Comparison of ENCODE assay signal across 27 mouse cellular contexts in the genomic region with DNA sequence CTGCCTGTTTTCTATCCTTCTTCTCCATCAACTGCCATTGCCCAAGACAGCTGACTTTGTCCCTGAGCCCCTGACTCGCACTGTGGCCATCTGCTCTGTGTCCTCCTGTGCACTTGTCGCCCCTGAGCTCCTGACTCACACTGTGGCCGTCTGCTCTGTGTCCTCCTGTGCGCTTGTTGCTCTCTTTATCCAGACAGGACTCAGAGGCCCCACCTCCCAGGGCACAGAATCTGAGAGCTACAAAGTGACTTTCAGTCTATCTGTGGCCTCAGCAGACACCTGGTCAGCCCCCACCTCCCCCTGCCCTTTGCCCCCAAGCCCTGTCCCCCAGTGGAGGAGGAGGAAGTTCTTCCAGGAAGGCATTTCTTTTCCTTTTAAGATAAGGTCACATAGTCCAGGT. TPM values are rescaled to one million over a fixed set of nuclear protein-coding genes. Genes with fewer than 3 reads are reported as not detected.
A peak's percentile ranks its signal among the peaks of the same experiment; 100 is the strongest.
DNase-seq lines count a peak whose midpoint lies in the region; ATAC-seq and TF ChIP-seq lines count a peak whose summit lies in the region.
"Had no signal": no experiment of that assay in that cellular context is flagged by ENCODE, and none has a peak within 500 bp of the region (broad histone marks: within the 10 kb centered on the region; RNA-seq: fewer than 3 reads in every experiment).

No protein-coding gene starts in this region.

- 12% methylated on average over 4 of the region's 4 CpGs for whole genome bisulfite sequencing in cerebellum, adult 2 months
- WGBS in heart, postnatal 0 days: 23% methylated on average over 4 of the region's 4 CpGs
- 32% methylated on average over 4 of the region's 4 CpGs for WGBS in heart, embryonic 11.5 days (ENCODE audit: insufficient replicate concordance)
- 37% methylated on average over 4 of the region's 4 CpGs for WGBS in stomach, postnatal 0 days

- no peak for TF ChIP-seq CTCF in cerebellum, adult 2 months (IDR thresholded peaks at IDR 0.05; ENCODE audit: borderline replicate concordance, insufficient read depth, low read depth, low read length)
- no peak for TF ChIP-seq CTCF in heart, postnatal 0 days (IDR thresholded peaks at IDR 0.05; ENCODE audit: low read depth)
- no peak for TF ChIP-seq CTCF in stomach, postnatal 0 days (IDR thresholded peaks at IDR 0.05; ENCODE audit: low read depth)

- no peak overlapping the region for H3K9ac ChIP-seq in heart, postnatal 0 days (replicated peaks; ENCODE audit: low read depth, low read length)
- no peak overlapping the region for H3K9ac ChIP-seq in heart, embryonic 11.5 days (ENCODE audit: low read depth, low read length)
- no peak overlapping the region for H3K9ac ChIP-seq in stomach, postnatal 0 days (ENCODE audit: low read length)
- H3K9ac ChIP-seq: liver, embryonic 13.5 days; lung, embryonic 14.5 days; neural tube, embryonic 13.5 days; stomach, embryonic 15.5 days had no signal

- no peak overlapping the region for H3K27ac ChIP-seq in cerebellum, adult 2 months (ENCODE audit: insufficient read depth, low read length)
- no peak overlapping the region for H3K27ac ChIP-seq in heart, postnatal 0 days (ENCODE audit: low read depth)
- H3K27ac ChIP-seq in heart, embryonic 11.5 days (ENCODE audit: low read depth, low read length): no peak overlapping the region
- no peak overlapping the region for H3K27ac ChIP-seq in stomach, postnatal 0 days (replicated peaks)
- H3K27ac ChIP-seq: heart, adult 2 months; hindbrain, postnatal 0 days; liver, embryonic 13.5 days; neural tube, embryonic 13.5 days; stomach, embryonic 15.5 days had no signal

- no peaks in the 10 kb centered on the region for H3K9me3 ChIP-seq in heart, postnatal 0 days (replicated peaks; ENCODE audit: control insufficient read depth, low read length)
- no peaks in the 10 kb centered on the region for H3K9me3 ChIP-seq in heart, embryonic 11.5 days (replicated peaks; ENCODE audit: control insufficient read depth, low read length)
- H3K9me3 ChIP-seq in stomach, postnatal 0 days (ENCODE audit: control insufficient read depth, low read length): no peaks in the 10 kb centered on the region
- H3K9me3 ChIP-seq: liver, embryonic 13.5 days; neural tube, embryonic 13.5 days; stomach, embryonic 15.5 days had no signal

- no peak for TF ChIP-seq POLR2A in cerebellum, adult 2 months (IDR thresholded peaks at IDR 0.05; ENCODE audit: borderline replicate concordance, insufficient read depth, low read length)

- peaks cover 7% of the 10 kb centered on the region; the same call in 1 of the 2 replicates for H3K4me1 ChIP-seq in cerebellum, adult 2 months (ENCODE audit: control insufficient read depth, insufficient read depth, low read length)
- no peaks in the 10 kb centered on the region; the same call in 1 of the 2 replicates for H3K4me1 ChIP-seq in heart, postnatal 0 days (ENCODE audit: control insufficient read depth, insufficient read depth)
- no peaks in the 10 kb centered on the region for H3K4me1 ChIP-seq in heart, embryonic 11.5 days (ENCODE audit: control insufficient read depth, insufficient read depth, low read length)
- H3K4me1 ChIP-seq in stomach, postnatal 0 days (replicated peaks; ENCODE audit: control insufficient read depth, insufficient read depth): no peaks in the 10 kb centered on the region
- H3K4me1 ChIP-seq: liver, embryonic 13.5 days; neural tube, embryonic 13.5 days; stomach, embryonic 15.5 days had no signal

- DNase-seq in cerebellum, adult 2 months: peak; percentile 21 to 27
- DNase-seq in heart, postnatal 0 days (ENCODE audit: low spot score): no peak
- peak; percentile 62 for DNase-seq in brain, adult 2 months (ENCODE audit: low read depth, low spot score)
- no peak for DNase-seq in stomach, postnatal 0 days (ENCODE audit: low spot score)
- DNase-seq in lung, postnatal 36 days: no peak
- DNase-seq: cerebellum, adult 11-12 months; gastrocnemius, postnatal 25 days; heart, adult 2 months; kidney, adult 18-20 months; layer of hippocampus, adult 9-11 months; liver, embryonic 13.5 days; lung, embryonic 14.5 days; midbrain, embryonic 14.5 days; right cerebral cortex, adult 18-20 months; right cerebral cortex, postnatal 4 days; thymus, adult 18-20 months; thymus, postnatal 36 days had no signal

- H3K4me2 ChIP-seq in heart, postnatal 0 days (ENCODE audit: low read depth, low read length): no peak overlapping the region
- no peak overlapping the region for H3K4me2 ChIP-seq in heart, embryonic 11.5 days
- no peak overlapping the region for H3K4me2 ChIP-seq in stomach, postnatal 0 days (replicated peaks; ENCODE audit: low read depth)
- H3K4me2 ChIP-seq: liver, embryonic 13.5 days; lung, embryonic 14.5 days; neural tube, embryonic 13.5 days; stomach, embryonic 15.5 days had no signal

- no peaks in the 10 kb centered on the region for H3K36me3 ChIP-seq in heart, postnatal 0 days (replicated peaks; ENCODE audit: control insufficient read depth, insufficient read depth, low read length)
- H3K36me3 ChIP-seq in heart, embryonic 11.5 days (ENCODE audit: control insufficient read depth, insufficient read depth, low read length): no peaks in the 10 kb centered on the region
- no peaks in the 10 kb centered on the region for H3K36me3 ChIP-seq in stomach, postnatal 0 days (ENCODE audit: control insufficient read depth, insufficient read depth, low read length)
- H3K36me3 ChIP-seq: liver, embryonic 13.5 days; neural tube, embryonic 13.5 days; stomach, embryonic 15.5 days had no signal

- no peak overlapping the region for H3K4me3 ChIP-seq in cerebellum, adult 2 months (replicated peaks; ENCODE audit: insufficient read depth, low read depth, low read length)
- no peak overlapping the region for H3K4me3 ChIP-seq in heart, postnatal 0 days (ENCODE audit: low read depth, low read length)
- H3K4me3 ChIP-seq in heart, embryonic 11.5 days (ENCODE audit: low read depth, low read length): no peak overlapping the region
- H3K4me3 ChIP-seq in stomach, postnatal 0 days (ENCODE audit: low read depth, low read length): no peak overlapping the region
- H3K4me3 ChIP-seq: heart, adult 2 months; liver, embryonic 13.5 days; neural tube, embryonic 13.5 days; stomach, embryonic 15.5 days had no signal

- no peaks in the 10 kb centered on the region for H3K27me3 ChIP-seq in cerebellum, adult 2 months (ENCODE audit: control insufficient read depth, insufficient read depth, low read length)
- H3K27me3 ChIP-seq in heart, postnatal 0 days (ENCODE audit: control insufficient read depth, insufficient read depth, low read length): no peaks in the 10 kb centered on the region
- peaks cover 3% of the 10 kb centered on the region; the same call in 1 of the 2 replicates for H3K27me3 ChIP-seq in heart, embryonic 11.5 days (ENCODE audit: control insufficient read depth, insufficient read depth, low read length)
- no peaks in the 10 kb centered on the region for H3K27me3 ChIP-seq in stomach, postnatal 0 days (ENCODE audit: control insufficient read depth, insufficient read depth, low read length)
- H3K27me3 ChIP-seq: neural tube, embryonic 13.5 days; stomach, embryonic 15.5 days had no signal

- no peak for ATAC-seq in cerebellum, adult (ENCODE audit: insufficient number of reproducible peaks, low FRiP score, low TSS enrichment)
- peak; percentile 44; the same call in 1 of the 2 replicates for ATAC-seq in heart, postnatal 0 days (ENCODE audit: insufficient read depth, low read depth)
- ATAC-seq in heart, embryonic 11.5 days (replicated peaks; ENCODE audit: insufficient number of reproducible peaks, low FRiP score, low TSS enrichment): no peak
- ATAC-seq in stomach, postnatal 0 days (ENCODE audit: low FRiP score, low TSS enrichment): 0 out of 2 replicates have a peak, but pooled peaks have one; percentile 25
- ATAC-seq: hindbrain, postnatal 0 days had no signal

- TF ChIP-seq EP300 in heart, postnatal 0 days (IDR thresholded peaks at IDR 0.05; ENCODE audit: low read depth): no peak
- no peak for TF ChIP-seq EP300 in stomach, postnatal 0 days (optimal IDR thresholded peaks at IDR 0.05)

RNA-seq across cellular contexts. Expression of a gene that starts 2.6 kb away (rescaled TPM):
- polyA plus RNA-seq in cerebellum, adult 2 months (2012; rRNA removed): 0.11 and 0.21 TPM in 2 replicates
- total RNA-seq in heart, postnatal 0 days (2014; rRNA removed; ENCODE audit: low replicate concordance): not detected in 2 replicates
- 0.22 and 0.29 TPM in 2 replicates for polyA plus RNA-seq in heart, postnatal 0 days (2015; fragmentation: Nextera tagmentation; extraction: Ambion mirVana)
- polyA plus RNA-seq in heart, embryonic 11.5 days (2014; fragmentation: Nextera tagmentation; extraction: Ambion mirVana): not detected in 2 replicates
- polyA plus RNA-seq in stomach, postnatal 0 days (2015; fragmentation: Nextera tagmentation; extraction: Ambion mirVana): 1.1 TPM in 2 replicates
- total RNA-seq: gastrocnemius, postnatal 25 days; hindbrain, postnatal 0 days; megakaryocyte-erythroid progenitor cell, adult 5-6 weeks had no signal
- polyA plus RNA-seq: embryonic facial prominence, embryonic 11.5 days; forebrain, embryonic 11.5 days; heart, embryonic 16.5 days; hindbrain, embryonic 11.5 days; hindbrain, postnatal 0 days; liver, embryonic 13.5 days; lung, embryonic 14.5 days; midbrain, embryonic 14.5 days; neural tube, embryonic 13.5 days had no signal

RNA-seq across cellular contexts. Expression of a gene that starts 16.3 kb away (rescaled TPM):
- polyA plus RNA-seq in cerebellum, adult 2 months (2012; rRNA removed): 0.32 and 0.36 TPM in 2 replicates
- total RNA-seq in heart, postnatal 0 days (2014; rRNA removed; ENCODE audit: low replicate concordance): 3.9 TPM in 1 of 2 replicates, not detected in the other
- 0.18 TPM in 2 replicates for polyA plus RNA-seq in heart, postnatal 0 days (2015; fragmentation: Nextera tagmentation; extraction: Ambion mirVana)
- 0.16 TPM in 1 of 2 replicates, not detected in the other for polyA plus RNA-seq in heart, embryonic 11.5 days (2014; fragmentation: Nextera tagmentation; extraction: Ambion mirVana)
- 75.8 and 84.1 TPM in 2 replicates for polyA plus RNA-seq in stomach, postnatal 0 days (2015; fragmentation: Nextera tagmentation; extraction: Ambion mirVana)

RNA-seq across cellular contexts. Expression of a gene that starts 20.8 kb away (rescaled TPM):
- 14.3 and 14.5 TPM in 2 replicates for polyA plus RNA-seq in cerebellum, adult 2 months (2012; rRNA removed)
- total RNA-seq in heart, postnatal 0 days (2014; rRNA removed; ENCODE audit: low replicate concordance): 11.9 and 29.6 TPM in 2 replicates
- 15.5 and 18.1 TPM in 2 replicates for polyA plus RNA-seq in heart, postnatal 0 days (2015; fragmentation: Nextera tagmentation; extraction: Ambion mirVana)
- polyA plus RNA-seq in heart, embryonic 11.5 days (2014; fragmentation: Nextera tagmentation; extraction: Ambion mirVana): 4.5 and 6.2 TPM in 2 replicates
- polyA plus RNA-seq in stomach, postnatal 0 days (2015; fragmentation: Nextera tagmentation; extraction: Ambion mirVana): 17.4 and 19.7 TPM in 2 replicates

RNA-seq across cellular contexts. Expression of a gene that starts 26.2 kb away (rescaled TPM):
- polyA plus RNA-seq in cerebellum, adult 2 months (2012; rRNA removed): 7.0 and 8.0 TPM in 2 replicates
- 1.9 and 2.1 TPM in 2 replicates for total RNA-seq in heart, postnatal 0 days (2014; rRNA removed; ENCODE audit: low replicate concordance)
- polyA plus RNA-seq in heart, postnatal 0 days (2015; fragmentation: Nextera tagmentation; extraction: Ambion mirVana): 3.1 and 3.2 TPM in 2 replicates
- 2.3 and 2.4 TPM in 2 replicates for polyA plus RNA-seq in heart, embryonic 11.5 days (2014; fragmentation: Nextera tagmentation; extraction: Ambion mirVana)
- 1.8 and 2.2 TPM in 2 replicates for polyA plus RNA-seq in stomach, postnatal 0 days (2015; fragmentation: Nextera tagmentation; extraction: Ambion mirVana)

RNA-seq across cellular contexts. Expression of a gene that starts 30.6 kb away (rescaled TPM):
- 9.7 and 10.8 TPM in 2 replicates for polyA plus RNA-seq in cerebellum, adult 2 months (2012; rRNA removed)
- total RNA-seq in heart, postnatal 0 days (2014; rRNA removed; ENCODE audit: low replicate concordance): 32.3 and 74.8 TPM in 2 replicates
- 21.5 and 22.6 TPM in 2 replicates for polyA plus RNA-seq in heart, postnatal 0 days (2015; fragmentation: Nextera tagmentation; extraction: Ambion mirVana)
- polyA plus RNA-seq in heart, embryonic 11.5 days (2014; fragmentation: Nextera tagmentation; extraction: Ambion mirVana): 8.0 and 11.3 TPM in 2 replicates
- 9.9 TPM in 2 replicates for polyA plus RNA-seq in stomach, postnatal 0 days (2015; fragmentation: Nextera tagmentation; extraction: Ambion mirVana)

Comparison
In these comparisons a context has a peak if more than half of its experiments do, and no peak if none do; other contexts are left out.
1. ATAC-seq: peak in heart, postnatal 0 days (single experiment) and stomach, postnatal 0 days (single experiment); none in cerebellum, adult (single experiment) and heart, embryonic 11.5 days (single experiment).
2. DNase-seq: peak in cerebellum, adult 2 months (2 of 2) and brain, adult 2 months (single experiment); none in heart, postnatal 0 days (single experiment), stomach, postnatal 0 days (single experiment) and lung, postnatal 36 days (single experiment).
3. RNA of a gene that starts 16.3 kb away (polyA plus RNA-seq): 75.8 to 84.1 TPM in stomach, postnatal 0 days; 0.32 to 0.36 TPM in cerebellum, adult 2 months, 0.18 TPM in heart, postnatal 0 days and 0.16 TPM in heart, embryonic 11.5 days; every median in the first group is over 10 times any median in the second.